Mouse (Mus musculus): ENCODE results near the gene Slc25a30. TPM values are rescaled to one million over a fixed set of nuclear protein-coding genes. Genes with fewer than 3 reads are reported as not detected.

Slc25a30 gene
- total and polyA plus RNA-seq, 3 experiments, result 20.3 to 24.0 TPM; not detected in 1

- H3K79me2 ChIP-seq (ENCODE audit: control insufficient read depth, insufficient read depth, low read length, poor library complexity), result peaks cover 44% of the 10 kb centered on the region
- no peak overlapping the region for H3K27ac ChIP-seq (ENCODE audit: control insufficient read depth, low read depth, low read length)
- TF ChIP-seq NRF1 (IDR thresholded peaks at IDR 0.05; ENCODE audit: insufficient read depth, low read depth, low read length, poor library complexity, severe bottlenecking) (no peak), MAZ (IDR thresholded peaks at IDR 0.05; ENCODE audit: low read depth, low read length) (no peak), MAFK (IDR thresholded peaks at IDR 0.05; ENCODE audit: borderline replicate concordance, low read depth, low read length) (no peak), POLR2A (IDR thresholded peaks at IDR 0.05; ENCODE audit: control insufficient read depth in 1 of 2, insufficient read depth in 1 of 2, low read depth in 1 of 2, low read length in 2 of 2, poor library complexity in 1 of 2) (no peak), CHD1 (IDR thresholded peaks at IDR 0.05; ENCODE audit: low read depth, low read length) (no peak), TAL1 (IDR thresholded peaks at IDR 0.05; ENCODE audit: low read length) (no peak), MEF2A (IDR thresholded peaks at IDR 0.05; ENCODE audit: extremely low read depth, insufficient replicate concordance, low read depth, low read length, poor library complexity, severe bottlenecking) (no peak), MXI1 (IDR thresholded peaks at IDR 0.05; ENCODE audit: low read depth, low read length) (no peak), ZC3H11A (IDR thresholded peaks at IDR 0.05; ENCODE audit: low read depth, low read length) (no peak), MYC (IDR thresholded peaks at IDR 0.05; ENCODE audit: low read depth, low read length) (no peak)
- no peaks in the 10 kb centered on the region for H3K27me3 ChIP-seq (ENCODE audit: control insufficient read depth in 1 of 2, insufficient read depth in 2 of 2, low read length in 2 of 2)
- no peak for DNase-seq (ENCODE audit: low read depth, low spot score)
- H3K9me3 ChIP-seq (replicated peaks; ENCODE audit: insufficient read depth, low read length), result no peaks in the 10 kb centered on the region
- H3K36me3 ChIP-seq (ENCODE audit: control insufficient read depth in 1 of 2, insufficient read depth in 2 of 2, low read length in 2 of 2), result peaks cover 24 to 36% of the 10 kb centered on the region in 2 experiments
- H3K4me3 ChIP-seq (ENCODE audit: control insufficient read depth in 1 of 2, insufficient read depth in 1 of 2, low read depth in 2 of 2, low read length in 2 of 2), result no peak overlapping the region
- peaks cover 18 to 28% of the 10 kb centered on the region in 2 experiments for H3K4me1 ChIP-seq (ENCODE audit: control insufficient read depth in 1 of 2, insufficient read depth in 2 of 2, low read length in 2 of 2)
- H3K9ac ChIP-seq (ENCODE audit: control insufficient read depth, low read depth, low read length, poor library complexity, severe bottlenecking), result no peak overlapping the region
Observed at GRCm38 (mm10) chr14:75747960-75748359, 38.9 kb downstream of the Slc25a30 start.

DNA sequence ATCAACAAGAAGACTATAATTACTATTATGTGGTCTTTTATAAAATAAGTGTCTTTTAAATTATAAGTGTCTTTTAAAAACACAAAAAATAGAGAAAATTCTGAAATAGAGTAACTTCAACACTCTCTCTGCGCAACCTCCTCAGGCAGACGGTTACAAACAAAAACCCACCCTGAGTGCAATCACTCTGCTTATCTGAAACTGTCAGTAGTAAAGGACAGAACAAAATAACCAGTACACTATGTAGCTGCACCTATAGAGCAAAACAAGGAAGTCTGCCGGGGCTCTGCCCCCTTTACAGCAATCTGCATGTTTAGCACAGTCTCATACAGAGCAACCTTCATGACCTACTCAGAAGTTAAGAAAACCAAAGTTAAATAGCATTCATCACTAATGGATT, 44.9 kb downstream of the Slc25a30 start:
- TF ChIP-seq ZKSCAN1 (IDR thresholded peaks at IDR 0.05; ENCODE audit: low read depth, low read length) (no peak), ELF1 (IDR thresholded peaks at IDR 0.05; ENCODE audit: low read depth, low read length) (peak; percentile 26; the same call in 1 of the 2 replicates), MYB (IDR thresholded peaks at IDR 0.05; ENCODE audit: low read depth, low read length) (0 out of 2 replicates have a peak, but pooled peaks have one; percentile 55), ETS1 (IDR thresholded peaks at IDR 0.05; ENCODE audit: low read depth, low read length) (peak; percentile 36; the same call in 1 of the 2 replicates), SIN3A (IDR thresholded peaks at IDR 0.05; ENCODE audit: low read length) (peak; percentile 70), EP300 (IDR thresholded peaks at IDR 0.05; ENCODE audit: low read depth in 1 of 2, low read length in 2 of 2) (peak; percentile 22 to 73; a peak in 2 of 4 replicates), ZC3H11A (IDR thresholded peaks at IDR 0.05; ENCODE audit: low read depth, low read length) (no peak)
- H3K9ac ChIP-seq (ENCODE audit: control insufficient read depth, low read depth, low read length, poor library complexity, severe bottlenecking), result no peak overlapping the region
- no peaks in the 10 kb centered on the region; a peak in 1 of 4 replicates for H3K4me1 ChIP-seq (ENCODE audit: control insufficient read depth in 1 of 2, insufficient read depth in 2 of 2, low read length in 2 of 2)
- DNase-seq (ENCODE audit: low read depth, low spot score), result peak; percentile 46
- H3K79me2 ChIP-seq (ENCODE audit: control insufficient read depth, insufficient read depth, low read length, poor library complexity), result no peaks in the 10 kb centered on the region
- no peak overlapping the region for H3K27ac ChIP-seq (ENCODE audit: control insufficient read depth, low read depth, low read length)
- H3K4me3 ChIP-seq (ENCODE audit: control insufficient read depth in 1 of 2, insufficient read depth in 1 of 2, low read depth in 2 of 2, low read length in 2 of 2), result no peak overlapping the region
- no peaks in the 10 kb centered on the region for H3K27me3 ChIP-seq (ENCODE audit: control insufficient read depth in 1 of 2, insufficient read depth in 2 of 2, low read length in 2 of 2)
- H3K9me3 ChIP-seq (replicated peaks; ENCODE audit: insufficient read depth, low read length), result no peaks in the 10 kb centered on the region
- peaks cover 0 to 52% of the 10 kb centered on the region in 2 experiments; a peak in 2 of 4 replicates for H3K36me3 ChIP-seq (ENCODE audit: control insufficient read depth in 1 of 2, insufficient read depth in 2 of 2, low read length in 2 of 2)
